Mouse (Mus musculus): ENCODE measurements around the gene Cenpp. TPM values are rescaled to one million over a fixed set of nuclear protein-coding genes. Genes with fewer than 3 reads are reported as not detected.

Cenpp gene
- polyA plus RNA-seq, 1 experiment from 2014 or later = 31.9 TPM

- H3K4me1 ChIP-seq (replicated peaks) = no peaks in the 10 kb centered on the region
- no peak overlapping the region for H3K27ac ChIP-seq
- no peak overlapping the region for H3K4me3 ChIP-seq
- H3K36me3 ChIP-seq = no peaks in the 10 kb centered on the region
- no peaks in the 10 kb centered on the region for H3K27me3 ChIP-seq (ENCODE audit: insufficient read depth, poor library complexity, severe bottlenecking)
- no peak for DNase-seq (ENCODE audit: low spot score)
- 87% methylated on average over 8 of the region's 8 CpGs for WGBS
- H3K9me3 ChIP-seq = no peaks in the 10 kb centered on the region
These were observed 68.1 kb downstream of the Cenpp start for GRCm38 (mm10) chr13:49584307-49585005.

GRCm38 (mm10) chr13:49583859-49584258 is 68.7 kb downstream of the Cenpp start:
- Histone ChIP-seq H3K4me1 (replicated peaks) (no peaks in the 10 kb centered on the region), H3K36me3 (no peaks in the 10 kb centered on the region), H3K4me3 (no peak overlapping the region), H3K9me3 (no peaks in the 10 kb centered on the region), H3K27me3 (ENCODE audit: insufficient read depth, poor library complexity, severe bottlenecking) (no peaks in the 10 kb centered on the region), H3K27ac (no peak overlapping the region)
- no peak for DNase-seq (ENCODE audit: low spot score)

GRCm38 (mm10) chr13:49581541-49582530 is 70.7 kb downstream of the Cenpp start, which contains the start of gene Omd:
Gene Omd (plus strand): TSS chr13:49582462.
- H3K27ac ChIP-seq = 0 out of 2 replicates have a peak within 1 kb of the TSS, but pooled peaks have one; percentile 1
- no peak for DNase-seq (ENCODE audit: low spot score)
- H3K4me1 ChIP-seq (replicated peaks) = no peaks in the 10 kb centered on the region
- H3K36me3 ChIP-seq = no peaks in the 10 kb centered on the region
- H3K27me3 ChIP-seq (ENCODE audit: insufficient read depth, poor library complexity, severe bottlenecking) = no peaks in the 10 kb centered on the region
- H3K4me3 ChIP-seq = no peak within 1 kb of the TSS
- WGBS = 77% methylated on average over 8 of the region's 8 CpGs
- no peaks in the 10 kb centered on the region for H3K9me3 ChIP-seq

- Histone ChIP-seq H3K4me1 (replicated peaks) (no peaks in the 10 kb centered on the region), H3K36me3 (no peaks in the 10 kb centered on the region), H3K27me3 (ENCODE audit: insufficient read depth, poor library complexity, severe bottlenecking) (no peaks in the 10 kb centered on the region), H3K4me3 (no peak overlapping the region), H3K9me3 (no peaks in the 10 kb centered on the region), H3K27ac (no peak overlapping the region)
- WGBS = 90% methylated on average over 2 of the region's 2 CpGs
- no peak for DNase-seq (ENCODE audit: low spot score)
These were observed 81.2 kb downstream of the Cenpp start for GRCm38 (mm10) chr13:49571418-49571817.

- Histone ChIP-seq H3K27ac (no peak overlapping the region), H3K27me3 (ENCODE audit: insufficient read depth, poor library complexity, severe bottlenecking) (no peaks in the 10 kb centered on the region), H3K36me3 (no peaks in the 10 kb centered on the region), H3K9me3 (no peaks in the 10 kb centered on the region), H3K4me3 (no peak overlapping the region), H3K4me1 (replicated peaks) (no peaks in the 10 kb centered on the region)
- no peak for DNase-seq (ENCODE audit: low spot score)
- WGBS = 72% methylated on average over 3 of the region's 3 CpGs
These were observed 82.2 kb downstream of the Cenpp start for GRCm38 (mm10) chr13:49570371-49570770.

GRCm38 (mm10) chr13:49564347-49564746 is 88.2 kb downstream of the Cenpp start:
- H3K27ac ChIP-seq = no peak overlapping the region

GRCm38 (mm10) chr13:49560886-49561285 is 91.7 kb downstream of the Cenpp start:
- H3K27me3 ChIP-seq (ENCODE audit: insufficient read depth, poor library complexity, severe bottlenecking) = no peaks in the 10 kb centered on the region
- H3K4me3 ChIP-seq = no peak overlapping the region
- no peaks in the 10 kb centered on the region for H3K4me1 ChIP-seq (replicated peaks)
- no peaks in the 10 kb centered on the region for H3K36me3 ChIP-seq
- H3K9me3 ChIP-seq = no peaks in the 10 kb centered on the region
- 67% methylated on average over 2 of the region's 2 CpGs for WGBS
- no peak for DNase-seq (ENCODE audit: low spot score)
- H3K27ac ChIP-seq = no peak overlapping the region

More at GRCm38 (mm10) chr13:49564347-49564746, 88.2 kb downstream of the Cenpp start:
- no peaks in the 10 kb centered on the region for H3K4me1 ChIP-seq (replicated peaks)
- H3K36me3 ChIP-seq = no peaks in the 10 kb centered on the region
- no peaks in the 10 kb centered on the region for H3K27me3 ChIP-seq (ENCODE audit: insufficient read depth, poor library complexity, severe bottlenecking)
- H3K4me3 ChIP-seq = no peak overlapping the region
- no peak for DNase-seq (ENCODE audit: low spot score)
- 97% methylated on average over 1 of the region's 1 CpGs for WGBS
- no peaks in the 10 kb centered on the region for H3K9me3 ChIP-seq

GRCm38 (mm10) chr13:49559185-49559584 is 93.4 kb downstream of the Cenpp start:
- no peak overlapping the region for H3K27ac ChIP-seq
- 41% methylated on average over 2 of the region's 2 CpGs for WGBS
- H3K9me3 ChIP-seq = no peaks in the 10 kb centered on the region
- H3K36me3 ChIP-seq = no peaks in the 10 kb centered on the region
- H3K4me1 ChIP-seq (replicated peaks) = no peaks in the 10 kb centered on the region
- DNase-seq (ENCODE audit: low spot score) = peak; percentile 14
- H3K4me3 ChIP-seq = no peak overlapping the region
- H3K27me3 ChIP-seq (ENCODE audit: insufficient read depth, poor library complexity, severe bottlenecking) = no peaks in the 10 kb centered on the region

GRCm38 (mm10) chr13:49556924-49557323 is 95.7 kb downstream of the Cenpp start:
- Histone ChIP-seq H3K4me1 (replicated peaks) (no peaks in the 10 kb centered on the region), H3K27me3 (ENCODE audit: insufficient read depth, poor library complexity, severe bottlenecking) (no peaks in the 10 kb centered on the region), H3K9me3 (no peaks in the 10 kb centered on the region), H3K4me3 (no peak overlapping the region), H3K27ac (no peak overlapping the region), H3K36me3 (no peaks in the 10 kb centered on the region)
- DNase-seq (ENCODE audit: low spot score) = no peak
- WGBS = 75% methylated on average over 1 of the region's 1 CpGs

GRCm38 (mm10) chr13:49556203-49556602 is 96.4 kb downstream of the Cenpp start:
- 80% methylated on average over 1 of the region's 1 CpGs for WGBS
- Histone ChIP-seq H3K9me3 (no peaks in the 10 kb centered on the region), H3K27ac (no peak overlapping the region), H3K36me3 (no peaks in the 10 kb centered on the region), H3K27me3 (ENCODE audit: insufficient read depth, poor library complexity, severe bottlenecking) (no peaks in the 10 kb centered on the region), H3K4me1 (replicated peaks) (no peaks in the 10 kb centered on the region), H3K4me3 (no peak overlapping the region)
- no peak for DNase-seq (ENCODE audit: low spot score)

GRCm38 (mm10) chr13:49554519-49554918 is 98.1 kb downstream of the Cenpp start:
- Histone ChIP-seq H3K27me3 (ENCODE audit: insufficient read depth, poor library complexity, severe bottlenecking) (no peaks in the 10 kb centered on the region), H3K27ac (no peak overlapping the region), H3K4me3 (no peak overlapping the region), H3K4me1 (replicated peaks) (no peaks in the 10 kb centered on the region), H3K9me3 (no peaks in the 10 kb centered on the region), H3K36me3 (no peaks in the 10 kb centered on the region)
- WGBS = 75% methylated on average over 5 of the region's 5 CpGs
- no peak for DNase-seq (ENCODE audit: low spot score)

GRCm38 (mm10) chr13:49549616-49550015 is 103.0 kb downstream of the Cenpp start:
- Histone ChIP-seq H3K4me3 (no peak overlapping the region), H3K9me3 (no peaks in the 10 kb centered on the region), H3K27ac (no peak overlapping the region), H3K36me3 (no peaks in the 10 kb centered on the region), H3K27me3 (ENCODE audit: insufficient read depth, poor library complexity, severe bottlenecking) (no peaks in the 10 kb centered on the region), H3K4me1 (replicated peaks) (no peaks in the 10 kb centered on the region)
- 92% methylated on average over 3 of the region's 3 CpGs for WGBS
- no peak for DNase-seq (ENCODE audit: low spot score)

GRCm38 (mm10) chr13:49547563-49548150 is 104.9 kb downstream of the Cenpp start:
- H3K27ac ChIP-seq = no peak overlapping the region
- no peaks in the 10 kb centered on the region for H3K27me3 ChIP-seq (ENCODE audit: insufficient read depth, poor library complexity, severe bottlenecking)
- H3K9me3 ChIP-seq = no peaks in the 10 kb centered on the region
- WGBS = 78% methylated on average over 1 of the region's 1 CpGs
- no peak for DNase-seq (ENCODE audit: low spot score)
- H3K4me1 ChIP-seq (replicated peaks) = no peaks in the 10 kb centered on the region
- H3K4me3 ChIP-seq = no peak overlapping the region
- no peaks in the 10 kb centered on the region for H3K36me3 ChIP-seq
